Mouse (Mus musculus) C2C12 (cell line): ENCODE measurements around the gene Upp2. TPM values are rescaled to one million over a fixed set of nuclear protein-coding genes. Genes with fewer than 3 reads are reported as not detected.

Experiments
- H3K27me3 ChIP-seq: one replicate; pipeline ENCODE4 v1.6.1; 2011; ENCODE audit not compliant: control insufficient read depth, insufficient read depth, insufficient read length
- H3K36me3 ChIP-seq: one replicate; pipeline ENCODE4 v1.6.1; 2011; ENCODE audit not compliant: control insufficient read depth, insufficient read depth
- H3K4me3 ChIP-seq: one replicate; pipeline ENCODE4 v1.5.1; 2011; ENCODE audit warnings: mild to moderate bottlenecking, control low read depth; ENCODE audit not compliant: poor library complexity, insufficient read depth, severe bottlenecking
- H3K79me2 ChIP-seq: one replicate; pipeline ENCODE4 v1.6.1; 2011; ENCODE audit not compliant: control insufficient read depth, insufficient read depth
- H3K79me3 ChIP-seq: one replicate; pipeline ENCODE4 v1.6.1; 2011; ENCODE audit warnings: low read depth, control low read depth
- H3ac ChIP-seq: one replicate; pipeline ENCODE3; 2011; ENCODE audit warnings: low read depth; ENCODE audit not compliant: control insufficient read depth, insufficient read length
- CEBPB ChIP-seq: IDR thresholded peaks from one replicate; pipeline ENCODE4 v1.6.1; 2011; ENCODE audit warnings: low read depth, mild to moderate bottlenecking, control low read depth, moderate library complexity
- CTCF ChIP-seq: IDR thresholded peaks from one replicate; pipeline ENCODE4 v1.5.1; 2011; ENCODE audit not compliant: control insufficient read depth, insufficient read depth, insufficient read length
- FOSL1 ChIP-seq: IDR thresholded peaks from one replicate; pipeline ENCODE4 v1.8.0; 2011; ENCODE audit warnings: mild to moderate bottlenecking, low read length; ENCODE audit not compliant: poor library complexity, insufficient read depth, severe bottlenecking
- MAX ChIP-seq: IDR thresholded peaks from one replicate; pipeline ENCODE4 v1.6.1; 2011; ENCODE audit warnings: mild to moderate bottlenecking, control low read depth
- MYOD1 ChIP-seq: IDR thresholded peaks from one replicate; pipeline ENCODE4 v1.6.1; 2011; ENCODE audit warnings: low read depth; ENCODE audit not compliant: control insufficient read depth, insufficient read length
- MYOG ChIP-seq: IDR thresholded peaks from one replicate; pipeline ENCODE4 v1.6.1; 2011; ENCODE audit not compliant: control insufficient read depth, insufficient read length; ENCODE audit errors: extremely low read depth
- USF1 ChIP-seq: IDR thresholded peaks from one replicate; pipeline ENCODE4 v1.6.1; 2011; ENCODE audit warnings: low read depth, mild to moderate bottlenecking, control low read depth, moderate library complexity
- polyA plus RNA-seq: library from polyadenylated mRNA; unstranded; fragments of >200 nt; fragmentation: generic; extraction: Trizol; gene quantifications from one replicate; pipeline ENCODE4 v1.2.1, GENCODE M21; 2012; ENCODE audit warnings: missing spikeins

Gene Upp2
- polyA plus RNA-seq, 1 experiment = 7.3 TPM

DNA sequence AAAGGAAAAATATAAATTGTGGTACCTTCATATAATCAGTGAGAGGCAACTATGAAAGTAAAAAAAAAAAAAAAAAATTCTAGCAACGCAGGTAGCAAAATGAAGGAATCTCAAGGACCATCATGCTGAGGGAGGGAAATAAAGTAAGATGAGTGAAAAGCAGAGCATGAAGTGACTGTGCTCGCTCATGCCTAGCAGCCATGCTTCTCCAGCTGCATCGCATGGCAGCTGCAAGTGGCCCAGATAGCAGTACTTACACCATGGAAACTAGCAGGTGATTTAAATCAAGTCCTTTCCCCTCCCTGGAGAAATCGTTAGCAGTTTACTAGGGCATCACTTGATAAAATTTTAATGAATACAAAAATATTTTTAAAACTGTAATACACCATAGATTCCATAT, 34.3 kb downstream of the Upp2 start:
- no peak for TF ChIP-seq FOSL1
- TF ChIP-seq MAX = no peak
- no peak for TF ChIP-seq CTCF
- no peak for TF ChIP-seq USF1
- TF ChIP-seq MYOG = no peak
- TF ChIP-seq CEBPB = no peak
- no peak for TF ChIP-seq MYOD1
- H3K36me3 ChIP-seq = no peaks in the 10 kb centered on the region
- no peaks in the 10 kb centered on the region for H3K79me3 ChIP-seq
- no peaks in the 10 kb centered on the region for H3K79me2 ChIP-seq
- H3K4me3 ChIP-seq = no peak overlapping the region
- no peaks in the 10 kb centered on the region for H3K27me3 ChIP-seq
- H3ac ChIP-seq = no peak overlapping the region

DNA sequence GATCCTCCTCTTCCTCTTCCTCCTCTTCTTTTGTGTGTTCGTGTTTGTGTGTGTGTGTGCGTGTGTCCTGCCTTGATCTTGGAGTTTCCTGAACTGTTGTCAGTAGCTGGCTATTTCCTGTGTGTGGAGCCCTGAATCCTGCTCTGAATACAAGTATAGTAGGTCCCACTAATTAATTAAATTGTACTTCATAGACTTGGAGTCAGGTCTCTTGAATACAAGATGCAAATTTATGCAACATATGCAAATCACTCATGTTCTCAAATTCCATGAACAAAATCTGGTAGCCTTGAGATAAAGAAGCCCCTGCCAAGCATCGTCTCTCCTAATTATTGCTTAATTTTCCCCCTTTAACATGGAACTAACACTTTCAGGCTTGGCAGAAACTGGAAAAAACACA, 36.3 kb downstream of the Upp2 start:
- no peak overlapping the region for H3K4me3 ChIP-seq
- no peak overlapping the region for H3ac ChIP-seq
- H3K79me2 ChIP-seq = no peaks in the 10 kb centered on the region
- TF ChIP-seq MYOD1 (no peak), FOSL1 (no peak), USF1 (no peak), CEBPB (no peak), CTCF (no peak), MYOG (no peak), MAX (no peak)
- H3K79me3 ChIP-seq = no peaks in the 10 kb centered on the region
- no peaks in the 10 kb centered on the region for H3K27me3 ChIP-seq
- H3K36me3 ChIP-seq = no peaks in the 10 kb centered on the region

DNA sequence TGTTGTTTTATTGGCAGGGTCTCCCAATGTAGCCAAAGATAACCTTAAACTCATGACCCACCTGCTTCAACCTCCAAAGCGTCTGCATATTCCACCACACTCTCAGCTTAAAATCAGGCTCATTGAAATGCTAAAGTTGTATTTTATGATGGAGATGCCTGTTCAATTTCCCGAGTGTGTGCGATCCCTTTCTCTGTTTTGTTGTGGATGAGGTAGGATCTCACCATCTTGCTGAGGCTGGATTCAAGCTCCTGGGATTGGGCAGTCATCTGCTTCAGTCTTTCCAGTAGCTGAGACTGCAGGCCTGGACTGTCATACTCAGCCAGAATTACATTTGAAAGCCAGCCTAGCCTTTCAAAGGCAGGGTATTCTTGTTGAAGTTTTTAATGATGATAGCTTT, 37.7 kb downstream of the Upp2 start:
- Histone ChIP-seq H3ac (no peak overlapping the region), H3K79me3 (no peaks in the 10 kb centered on the region), H3K4me3 (no peak overlapping the region), H3K36me3 (no peaks in the 10 kb centered on the region), H3K79me2 (no peaks in the 10 kb centered on the region), H3K27me3 (no peaks in the 10 kb centered on the region)
- no peak for TF ChIP-seq FOSL1
- no peak for TF ChIP-seq MYOG
- no peak for TF ChIP-seq USF1
- no peak for TF ChIP-seq CEBPB
- TF ChIP-seq CTCF = no peak
- TF ChIP-seq MAX = no peak
- TF ChIP-seq MYOD1 = no peak

DNA sequence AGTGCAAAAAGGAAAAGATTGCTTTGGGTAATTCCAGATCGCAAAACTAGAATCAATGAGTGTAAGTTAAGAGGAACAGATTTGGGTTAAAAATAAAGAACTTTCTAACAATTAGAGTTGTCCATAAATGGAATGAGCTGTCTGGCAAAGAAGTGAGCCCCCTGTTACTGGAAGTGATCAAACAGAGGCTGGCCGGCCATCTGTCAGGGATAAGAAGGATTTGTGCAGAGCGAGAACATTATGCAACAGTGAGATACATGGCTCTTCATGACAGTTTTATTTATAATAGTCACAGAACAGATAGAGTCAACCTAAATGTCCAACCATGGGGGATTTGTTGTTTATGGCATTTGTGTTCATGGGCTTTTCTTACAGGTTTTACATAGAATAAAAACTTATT, 46.6 kb downstream of the Upp2 start:
- Histone ChIP-seq H3K4me3 (no peak overlapping the region), H3K79me2 (no peaks in the 10 kb centered on the region), H3K36me3 (no peaks in the 10 kb centered on the region), H3ac (no peak overlapping the region), H3K27me3 (no peaks in the 10 kb centered on the region), H3K79me3 (no peaks in the 10 kb centered on the region)
- TF ChIP-seq CEBPB = no peak
- TF ChIP-seq USF1 = no peak
- no peak for TF ChIP-seq MYOG
- no peak for TF ChIP-seq MYOD1
- no peak for TF ChIP-seq CTCF
- no peak for TF ChIP-seq FOSL1
- no peak for TF ChIP-seq MAX

DNA sequence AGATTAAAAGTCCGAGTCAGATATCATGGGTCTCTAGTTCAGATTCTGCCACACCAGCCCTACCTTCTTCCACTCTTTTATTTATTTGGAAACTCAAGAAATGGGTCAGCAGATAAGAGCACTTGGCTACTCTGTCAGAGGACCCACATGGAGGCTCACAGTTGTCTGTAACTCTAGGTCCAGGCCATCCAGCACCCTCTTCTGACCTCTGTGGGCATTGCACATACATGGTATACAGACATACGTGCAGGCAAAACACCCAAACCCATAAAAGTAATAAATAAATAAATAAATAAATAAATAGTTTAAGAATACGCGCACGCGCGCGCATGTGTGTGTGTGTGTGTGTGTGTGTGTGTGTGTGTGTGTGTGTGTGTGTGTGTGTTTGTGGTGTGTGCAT, 47.8 kb downstream of the Upp2 start:
- H3K79me2 ChIP-seq = no peaks in the 10 kb centered on the region
- no peaks in the 10 kb centered on the region for H3K36me3 ChIP-seq
- no peaks in the 10 kb centered on the region for H3K27me3 ChIP-seq
- H3K79me3 ChIP-seq = no peaks in the 10 kb centered on the region
- no peak overlapping the region for H3K4me3 ChIP-seq
- H3ac ChIP-seq = no peak overlapping the region
- no peak for TF ChIP-seq CTCF
- no peak for TF ChIP-seq MYOD1
- no peak for TF ChIP-seq MYOG
- TF ChIP-seq MAX = no peak
- TF ChIP-seq USF1 = no peak
- TF ChIP-seq FOSL1 = no peak
- no peak for TF ChIP-seq CEBPB

DNA sequence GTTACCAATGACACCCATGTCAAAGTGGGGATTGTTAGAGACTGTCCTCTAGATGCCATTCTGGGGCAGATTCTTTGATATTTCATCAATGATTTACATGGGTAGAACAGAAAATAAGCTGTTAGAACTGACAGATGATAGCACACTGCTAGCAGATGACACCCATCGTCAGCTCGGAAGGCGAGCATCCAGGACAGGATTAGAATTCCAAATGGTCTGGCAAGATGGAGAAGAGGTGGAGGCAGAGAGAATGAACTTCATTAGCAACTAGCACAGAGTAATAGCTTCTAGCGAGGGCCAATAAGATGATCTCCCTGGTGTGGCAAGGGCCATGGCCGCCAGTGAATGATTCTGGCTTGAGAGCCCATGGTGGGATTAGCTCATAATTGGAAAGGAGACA, 48.7 kb downstream of the Upp2 start:
- no peak for TF ChIP-seq CTCF
- TF ChIP-seq CEBPB = no peak
- H3K27me3 ChIP-seq = no peaks in the 10 kb centered on the region

More for the DNA sequence above, 48.7 kb downstream of the Upp2 start:
- Histone ChIP-seq H3K79me3 (no peaks in the 10 kb centered on the region), H3ac (no peak overlapping the region), H3K79me2 (no peaks in the 10 kb centered on the region), H3K4me3 (no peak overlapping the region), H3K36me3 (no peaks in the 10 kb centered on the region)
